Mouse (Mus musculus): ENCODE results near the gene St5.
A peak's percentile ranks its signal among the peaks of the same experiment; 100 is the strongest.

St5 gene

GRCm38 (mm10) chr7:109484221-109484620, 219.2 kb downstream of the St5 start:
- no peak for DNase-seq (ENCODE audit: low spot score in 2 of 2)

GRCm38 (mm10) chr7:109480765-109481197, 222.6 kb downstream of the St5 start:
- DNase-seq (ENCODE audit: low spot score in 2 of 2) = peak in 1 of 2 experiments; percentile 14

GRCm38 (mm10) chr7:109477926-109478325, 225.5 kb downstream of the St5 start:
- DNase-seq (ENCODE audit: low spot score in 2 of 2) = no peak
